Mouse (Mus musculus): ENCODE data around the gene Ska3. TPM values are rescaled to one million over a fixed set of nuclear protein-coding genes. Genes with fewer than 3 reads are reported as not detected.

Ska3 gene
- total RNA-seq, 4 experiments from 2014 or later, result 0.49 TPM; not detected in 3

- DNase-seq (ENCODE audit: low spot score), result no peak
Observed at GRCm38 (mm10) chr14:57797551-57797950, 28.4 kb downstream of the Ska3 start.

- no peak for DNase-seq (ENCODE audit: low spot score)
Observed at GRCm38 (mm10) chr14:57791171-57791570, 34.8 kb downstream of the Ska3 start.

- no peak for DNase-seq (ENCODE audit: low spot score)
Observed at GRCm38 (mm10) chr14:57789759-57790158, 36.2 kb downstream of the Ska3 start.

- no peak for DNase-seq (ENCODE audit: low spot score)
Observed at GRCm38 (mm10) chr14:57789311-57789710, 36.7 kb downstream of the Ska3 start.

- no peak for DNase-seq (ENCODE audit: low spot score)
Observed at GRCm38 (mm10) chr14:57787406-57787805, 38.6 kb downstream of the Ska3 start.

GRCm38 (mm10) chr14:57772157-57772815 is 53.7 kb downstream of the Ska3 start:
- no peak for DNase-seq (ENCODE audit: low spot score)

- no peak for DNase-seq (ENCODE audit: low spot score)
Observed at GRCm38 (mm10) chr14:57769102-57769501, 56.9 kb downstream of the Ska3 start.

GRCm38 (mm10) chr14:57760447-57761412 is 65.3 kb downstream of the Ska3 start:
- DNase-seq (ENCODE audit: low spot score), result no peak

GRCm38 (mm10) chr14:57758237-57758636 is 67.7 kb downstream of the Ska3 start, which contains the start of gene Lats2:
Lats2 (minus strand) TSS chr14:57758388.
- no peak for DNase-seq (ENCODE audit: low spot score)

Small RNA genes within 50 kb of the gene (microRNA-seq; reads per million reads assigned to microRNA genes)
- not detected for gene Mir3077

Other genes with a start within 250 kb of the Ska3 start
- gene Xpo4, start 160.8 kb downstream of the Ska3 start, total RNA-seq (2022), result 10 to 100 TPM; 12.0 to 14.1 (median 13.1) TPM
- 1 to 10 TPM in 3 of 4 experiments, not detected in 1; 1.6 to 2.7 (median 1.8) TPM for gene Gm49361, start 80.1 kb downstream of the Ska3 start, total RNA-seq (2022)
- gene Lats2, start 67.8 kb downstream of the Ska3 start, total RNA-seq (2022), result 10 to 100 TPM; 24.3 to 39.2 (median 31.0) TPM
- 100 to 1,000 TPM in 1 of 4 experiments, 10 to 100 TPM in 3; 85.9 to 102 (median 91.8) TPM for gene Sap18, start 28.0 kb downstream of the Ska3 start, total RNA-seq (2022)
- gene Mrpl57, start within 50 bp of the Ska3 start, total RNA-seq (2022), result 10 to 100 TPM; 61.9 to 72.6 (median 67.9) TPM
- gene Zdhhc20, start 64.1 kb upstream of the Ska3 start, total RNA-seq (2022), result 1 to 10 TPM; 4.4 to 9.8 (median 7.4) TPM
- 10 to 100 TPM; 76.3 to 95.8 (median 84.0) TPM for gene Micu2, start 173.1 kb upstream of the Ska3 start, total RNA-seq (2022)
- gene Fgf9, start 244.4 kb upstream of the Ska3 start, total RNA-seq (2022), result 1 to 10 TPM; 7.3 to 9.1 (median 7.7) TPM